Mouse (Mus musculus) neural tube, embryonic 13.5 days (tissue): ENCODE measurements around the gene Abcd4. TPM values are rescaled to one million over a fixed set of nuclear protein-coding genes. Genes with fewer than 3 reads are reported as not detected.
A peak's percentile ranks its signal among the peaks of the same experiment; 100 is the strongest.

ENCODE experiments used
- ATAC-seq: fragments of 200-750 bp; cut with Nextera tagmentation; 2 replicates; pipeline ENCODE4 v1.8.0; 2017; ENCODE audit warnings: low read depth, mild to moderate bottlenecking, moderate TSS enrichment, moderate library complexity
- H3K27ac ChIP-seq: fragments of 300-500 bp; sonication (generic); replicated peaks from 2 replicates; pipeline ENCODE4 v1.5.1; 2015; ENCODE audit warnings: moderate library complexity, mild to moderate bottlenecking, inconsistent platforms
- H3K27me3 ChIP-seq: fragments of 300-500 bp; sonication (generic); 2 replicates; pipeline ENCODE4 v1.6.1; 2015; ENCODE audit warnings: mild to moderate bottlenecking, inconsistent platforms
- H3K36me3 ChIP-seq: fragments of 300-500 bp; sonication (generic); 2 replicates; pipeline ENCODE4 v1.6.1; 2015; ENCODE audit warnings: mild to moderate bottlenecking, inconsistent platforms
- H3K4me1 ChIP-seq: fragments of 300-500 bp; sonication (generic); replicated peaks from 2 replicates; pipeline ENCODE4 v1.6.1; 2015; ENCODE audit warnings: inconsistent platforms
- H3K4me2 ChIP-seq: fragments of 300-500 bp; sonication (generic); 2 replicates; pipeline ENCODE4 v1.6.1; 2015; ENCODE audit warnings: inconsistent platforms, mild to moderate bottlenecking, moderate library complexity
- H3K4me3 ChIP-seq: fragments of 300-500 bp; sonication (generic); 2 replicates; pipeline ENCODE4 v1.5.1; 2015; ENCODE audit warnings: mild to moderate bottlenecking, inconsistent platforms
- H3K9ac ChIP-seq: fragments of 300-500 bp; sonication (generic); 2 replicates; pipeline ENCODE4 v1.6.1; 2015; ENCODE audit warnings: moderate library complexity, mild to moderate bottlenecking, inconsistent platforms
- H3K9me3 ChIP-seq: fragments of 300-500 bp; sonication (generic); 2 replicates; pipeline ENCODE4 v1.6.1; 2016; ENCODE audit warnings: inconsistent platforms
- WGBS: fragments of 180-500 bp; shearing (Covaris S2); methylation state at CpG from one replicate; pipeline ENCODE4 v1.1.7; 2015; 5-methylcytosine and 5-hydroxymethylcytosine counted together
- polyA plus RNA-seq: library from polyadenylated mRNA; unstranded; fragments of >200 nt; fragmentation: Nextera tagmentation; extraction: Ambion mirVana; gene quantifications from 2 replicates; pipeline ENCODE4 v1.2.1, GENCODE M21; 2015

The Abcd4 gene
- 12.8 TPM in 2 replicates for polyA plus RNA-seq

GRCm38 (mm10) chr12:84616977-84617630 lies at the start of gene Abcd4:
Abcd4 (minus strand) TSS chr12:84617413.
- 0 out of 2 replicates have a peak within 1 kb of the TSS, but pooled peaks have one; percentile 9 for H3K27ac ChIP-seq

DNA sequence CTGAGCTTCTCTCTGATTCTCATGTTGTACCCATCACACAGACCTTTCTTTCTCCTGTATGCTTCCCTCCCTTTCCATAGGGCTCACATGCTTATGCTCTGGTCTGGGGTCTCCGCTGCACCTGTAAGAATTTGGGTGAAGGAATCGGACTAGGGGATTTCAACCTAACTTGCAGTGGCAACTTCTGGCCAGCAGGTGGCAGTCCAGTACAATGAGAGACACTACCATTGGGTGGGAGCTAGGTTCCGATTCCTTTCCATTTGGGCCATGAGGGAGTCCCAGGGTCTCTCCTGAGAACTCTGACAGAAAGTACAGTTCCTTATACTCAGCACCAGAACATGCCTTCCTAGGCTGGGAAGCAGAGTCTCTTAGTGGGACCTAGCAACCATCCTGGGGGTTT lies 36.7 kb upstream of the Abcd4 start:
- Histone ChIP-seq H3K4me2 (no peak overlapping the region), H3K4me1 (no peaks in the 10 kb centered on the region), H3K9me3 (no peaks in the 10 kb centered on the region), H3K27me3 (peaks cover 12% of the 10 kb centered on the region), H3K27ac (no peak overlapping the region), H3K4me3 (no peak overlapping the region), H3K36me3 (no peaks in the 10 kb centered on the region), H3K9ac (no peak overlapping the region)
- ATAC-seq, result no peak
- WGBS, result 18% methylated on average over 3 of the region's 3 CpGs

More at GRCm38 (mm10) chr12:84616977-84617630, at the start of gene Abcd4:
- H3K4me3 ChIP-seq, result peak within 1 kb of the TSS; percentile 66
- under 1% methylated on average over 34 of the region's 34 CpGs for WGBS
- H3K27me3 ChIP-seq, result no peaks in the 10 kb centered on the region
- H3K36me3 ChIP-seq, result no peaks in the 10 kb centered on the region
- no peaks in the 10 kb centered on the region for H3K9me3 ChIP-seq
- peak within 1 kb of the TSS; percentile 78 for H3K9ac ChIP-seq
- peak within 1 kb of the TSS; percentile 70 for H3K4me2 ChIP-seq
- H3K4me1 ChIP-seq, result peaks cover 12% of the 10 kb centered on the region
- peak; percentile 98 for ATAC-seq

GRCm38 (mm10) chr12:84650234-84650633 lies 33.0 kb upstream of the Abcd4 start:
- Histone ChIP-seq H3K9ac (no peak overlapping the region), H3K27me3 (peaks cover 12% of the 10 kb centered on the region), H3K27ac (no peak overlapping the region), H3K36me3 (no peaks in the 10 kb centered on the region), H3K4me3 (no peak overlapping the region), H3K4me2 (no peak overlapping the region), H3K9me3 (no peaks in the 10 kb centered on the region), H3K4me1 (no peaks in the 10 kb centered on the region)
- 79% methylated on average over 13 of the region's 13 CpGs for WGBS
- no peak; the same call in 1 of the 2 replicates for ATAC-seq

DNA sequence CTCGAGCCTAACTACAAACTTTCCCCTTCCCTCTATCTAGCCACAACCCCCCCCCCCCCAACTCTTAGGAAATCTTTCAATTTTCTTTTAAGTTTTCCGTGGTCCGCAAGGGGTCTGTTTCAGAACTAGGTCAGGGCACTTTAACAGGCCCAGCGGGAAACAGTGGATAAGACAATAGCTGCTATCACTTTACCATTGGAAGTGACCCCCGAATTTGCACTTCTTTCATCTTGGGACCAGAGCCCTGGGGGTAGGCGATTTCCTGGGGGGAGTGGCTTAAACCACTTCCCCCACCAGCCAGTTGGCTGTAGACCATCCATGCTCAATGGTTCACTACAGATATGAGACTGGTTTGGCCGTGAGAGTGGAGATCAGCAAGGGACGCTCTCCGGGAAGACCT lies 23.4 kb upstream of the Abcd4 start, which contains the start of gene Vrtn:
Gene Vrtn, plus strand, starts transcription at position 366 of the 400 bp plus-strand sequence.
- WGBS, result 4% methylated on average over 9 of the region's 9 CpGs
- peaks cover 55% of the 10 kb centered on the region for H3K27me3 ChIP-seq
- ATAC-seq, result no peak
- H3K4me2 ChIP-seq, result no peak within 1 kb of the TSS
- no peaks in the 10 kb centered on the region for H3K9me3 ChIP-seq
- H3K9ac ChIP-seq, result no peak within 1 kb of the TSS
- H3K4me1 ChIP-seq, result peaks cover 8% of the 10 kb centered on the region; the same call in 1 of the 2 replicates
- H3K27ac ChIP-seq, result no peak within 1 kb of the TSS
- H3K4me3 ChIP-seq, result no peak within 1 kb of the TSS
- H3K36me3 ChIP-seq, result no peaks in the 10 kb centered on the region

- Histone ChIP-seq H3K9ac (no peak overlapping the region), H3K36me3 (no peaks in the 10 kb centered on the region), H3K9me3 (no peaks in the 10 kb centered on the region), H3K4me2 (no peak overlapping the region), H3K27ac (no peak overlapping the region), H3K4me3 (no peak overlapping the region), H3K4me1 (peaks cover 8% of the 10 kb centered on the region; the same call in 1 of the 2 replicates), H3K27me3 (peaks cover 55% of the 10 kb centered on the region)
- 7% methylated on average over 6 of the region's 6 CpGs for WGBS
- no peak for ATAC-seq
These were observed 23.0 kb upstream of the Abcd4 start for GRCm38 (mm10) chr12:84640253-84640652.

GRCm38 (mm10) chr12:84631867-84632266 lies 14.7 kb upstream of the Abcd4 start:
- ATAC-seq, result no peak
- Histone ChIP-seq H3K9ac (no peak overlapping the region), H3K27ac (no peak overlapping the region), H3K4me1 (no peaks in the 10 kb centered on the region), H3K9me3 (no peaks in the 10 kb centered on the region), H3K4me2 (no peak overlapping the region), H3K27me3 (no peaks in the 10 kb centered on the region), H3K4me3 (no peak overlapping the region), H3K36me3 (no peaks in the 10 kb centered on the region)
- 68% methylated on average over 3 of the region's 3 CpGs for WGBS

- Histone ChIP-seq H3K36me3 (no peaks in the 10 kb centered on the region), H3K4me2 (peak overlapping the region; percentile 40), H3K27ac (no peak overlapping the region), H3K9ac (peak overlapping the region; percentile 1; the same call in 1 of the 2 replicates), H3K4me3 (no peak overlapping the region), H3K9me3 (no peaks in the 10 kb centered on the region), H3K4me1 (peaks cover 14% of the 10 kb centered on the region), H3K27me3 (no peaks in the 10 kb centered on the region; the same call in 1 of the 2 replicates)
- peak; percentile 53; the same call in 1 of the 2 replicates for ATAC-seq
- WGBS, result 3% methylated on average over 9 of the region's 9 CpGs
These were observed 7.9 kb upstream of the Abcd4 start for GRCm38 (mm10) chr12:84625116-84625515.

- Histone ChIP-seq H3K4me1 (peaks cover 14% of the 10 kb centered on the region), H3K9me3 (no peaks in the 10 kb centered on the region), H3K4me3 (no peak overlapping the region), H3K4me2 (no peak overlapping the region), H3K27me3 (no peaks in the 10 kb centered on the region; the same call in 1 of the 2 replicates), H3K27ac (no peak overlapping the region), H3K9ac (no peak overlapping the region), H3K36me3 (no peaks in the 10 kb centered on the region)
- 34% methylated on average over 8 of the region's 8 CpGs for WGBS
- ATAC-seq, result no peak
These were observed 7.4 kb upstream of the Abcd4 start for GRCm38 (mm10) chr12:84624601-84625000.

DNA sequence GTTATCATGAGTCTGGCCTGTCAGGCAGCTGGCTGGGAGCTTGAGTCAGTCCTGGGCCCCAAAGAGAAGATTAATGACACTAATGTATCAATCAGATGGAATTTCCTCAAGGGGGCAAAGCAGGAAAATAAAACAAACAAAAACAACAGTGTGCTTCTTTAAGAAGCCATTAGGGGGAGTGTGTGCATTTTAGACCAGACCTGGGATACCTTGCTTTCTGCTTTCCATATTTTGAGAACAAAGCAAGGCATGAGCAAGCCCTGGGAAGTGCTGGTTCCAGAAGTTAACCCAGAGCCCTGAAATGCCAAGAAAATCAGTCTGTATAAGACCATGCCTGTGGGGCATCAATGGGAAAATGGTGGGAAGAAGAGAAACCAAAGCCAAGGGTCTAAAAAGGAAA lies 3.8 kb upstream of the Abcd4 start:
- no peak overlapping the region; the same call in 1 of the 2 replicates for H3K27ac ChIP-seq

DNA sequence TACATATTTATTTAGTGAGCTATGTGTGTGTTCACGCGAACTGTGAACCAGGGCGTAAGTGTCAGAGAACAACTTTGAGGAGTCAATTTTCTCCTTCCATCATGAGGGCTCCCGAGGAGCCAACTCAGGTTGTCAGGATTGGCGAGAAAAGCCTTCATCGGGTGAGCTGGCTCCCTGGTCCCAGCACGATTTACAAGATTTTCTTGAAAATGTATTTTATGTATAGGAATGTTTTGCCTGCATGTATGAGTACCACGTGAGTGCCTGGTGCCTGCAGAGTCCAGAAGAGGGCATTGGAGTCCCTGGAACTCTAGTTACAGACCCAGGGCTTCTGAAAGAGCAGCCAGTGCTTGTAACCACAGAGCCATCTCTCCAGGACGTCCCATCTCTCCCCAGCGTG lies 450 bp upstream of the Abcd4 start:
- H3K9me3 ChIP-seq, result no peaks in the 10 kb centered on the region
- no peaks in the 10 kb centered on the region for H3K27me3 ChIP-seq
- peak overlapping the region; percentile 78 for H3K9ac ChIP-seq
- peak overlapping the region; percentile 70 for H3K4me2 ChIP-seq
- WGBS, result 5% methylated on average over 10 of the region's 10 CpGs
- H3K4me1 ChIP-seq, result peaks cover 12% of the 10 kb centered on the region
- H3K27ac ChIP-seq, result no peak overlapping the region
- H3K36me3 ChIP-seq, result no peaks in the 10 kb centered on the region
- ATAC-seq, result peak; percentile 63
- peak overlapping the region; percentile 66 for H3K4me3 ChIP-seq

More for the DNA sequence above, 3.8 kb upstream of the Abcd4 start:
- ATAC-seq, result no peak
- no peak overlapping the region for H3K4me3 ChIP-seq
- no peak overlapping the region for H3K4me2 ChIP-seq
- H3K36me3 ChIP-seq, result no peaks in the 10 kb centered on the region
- peaks cover 22% of the 10 kb centered on the region for H3K4me1 ChIP-seq
- H3K9ac ChIP-seq, result no peak overlapping the region
- H3K27me3 ChIP-seq, result no peaks in the 10 kb centered on the region; the same call in 1 of the 2 replicates
- H3K9me3 ChIP-seq, result no peaks in the 10 kb centered on the region

GRCm38 (mm10) chr12:84614524-84614923 lies 2.7 kb downstream of the Abcd4 start:
- Histone ChIP-seq H3K4me2 (no peak overlapping the region), H3K9me3 (no peaks in the 10 kb centered on the region), H3K36me3 (no peaks in the 10 kb centered on the region), H3K4me1 (peaks cover 8% of the 10 kb centered on the region), H3K27ac (no peak overlapping the region), H3K9ac (no peak overlapping the region), H3K27me3 (no peaks in the 10 kb centered on the region), H3K4me3 (no peak overlapping the region)
- WGBS, result 73% methylated on average over 7 of the region's 7 CpGs
- ATAC-seq, result no peak

- Histone ChIP-seq H3K4me3 (no peak overlapping the region), H3K9me3 (no peaks in the 10 kb centered on the region), H3K27me3 (no peaks in the 10 kb centered on the region), H3K27ac (no peak overlapping the region), H3K4me1 (peaks cover 8% of the 10 kb centered on the region), H3K4me2 (no peak overlapping the region), H3K36me3 (no peaks in the 10 kb centered on the region), H3K9ac (no peak overlapping the region)
- ATAC-seq, result no peak
- 89% methylated on average over 11 of the region's 11 CpGs for WGBS
These were observed 3.2 kb downstream of the Abcd4 start for GRCm38 (mm10) chr12:84614001-84614400.
